Mouse (Mus musculus): ENCODE measurements around the gene Vstm4. TPM values are rescaled to one million over a fixed set of nuclear protein-coding genes. Genes with fewer than 3 reads are reported as not detected.

The Vstm4 gene
- 2.2 and 7.7 TPM in 2 replicates for polyA plus RNA-seq (2014; fragmentation: Nextera tagmentation; extraction: Ambion mirVana)

GRCm38 (mm10) chr14:32856681-32857328 is at the start of gene Vstm4:
TSS of gene Vstm4 (plus strand) at chr14:32856756.
- DNase-seq, result peak; percentile 72
- peak within 1 kb of the TSS; percentile 66 for H3K9ac ChIP-seq (replicated peaks; ENCODE audit: low read length)
- ATAC-seq (ENCODE audit: low FRiP score, low TSS enrichment), result peak; percentile 60; the same call in 1 of the 2 replicates
- H3K9me3 ChIP-seq (ENCODE audit: control insufficient read depth, low read length), result no peaks in the 10 kb centered on the region
- H3K27ac ChIP-seq (replicated peaks; ENCODE audit: low read depth, low read length), result 0 out of 2 replicates have a peak within 1 kb of the TSS, but pooled peaks have one; percentile 32
- peak within 1 kb of the TSS; percentile 93 for H3K4me2 ChIP-seq (ENCODE audit: low read length)
- H3K4me3 ChIP-seq (replicated peaks; ENCODE audit: low read depth, low read length), result peak within 1 kb of the TSS; percentile 49
- H3K4me1 ChIP-seq (ENCODE audit: control insufficient read depth, insufficient read depth, low read length), result no peaks in the 10 kb centered on the region; the same call in 1 of the 2 replicates
- H3K36me3 ChIP-seq (ENCODE audit: control insufficient read depth, insufficient read depth, low read length), result no peaks in the 10 kb centered on the region
- under 1% methylated on average over 65 of the region's 68 CpGs for WGBS
- no peaks in the 10 kb centered on the region; the same call in 1 of the 2 replicates for H3K27me3 ChIP-seq (ENCODE audit: control insufficient read depth, insufficient read depth, low read length)

GRCm38 (mm10) chr14:32810111-32810510 is 46.4 kb upstream of the Vstm4 start:
- H3K4me1 ChIP-seq (ENCODE audit: control insufficient read depth, insufficient read depth, low read length), result no peaks in the 10 kb centered on the region
- ATAC-seq (ENCODE audit: low FRiP score, low TSS enrichment) (no peak), DNase-seq (no peak)
- H3K4me3 ChIP-seq (replicated peaks; ENCODE audit: low read depth, low read length), result no peak overlapping the region
- H3K9me3 ChIP-seq (ENCODE audit: control insufficient read depth, low read length), result no peaks in the 10 kb centered on the region
- H3K27ac ChIP-seq (replicated peaks; ENCODE audit: low read depth, low read length), result no peak overlapping the region
- H3K27me3 ChIP-seq (ENCODE audit: control insufficient read depth, insufficient read depth, low read length), result no peaks in the 10 kb centered on the region
- no peaks in the 10 kb centered on the region for H3K36me3 ChIP-seq (ENCODE audit: control insufficient read depth, insufficient read depth, low read length)
- no peak overlapping the region for H3K4me2 ChIP-seq (ENCODE audit: low read length)
- no peak overlapping the region for H3K9ac ChIP-seq (replicated peaks; ENCODE audit: low read length)

GRCm38 (mm10) chr14:32812429-32812828 is 44.1 kb upstream of the Vstm4 start:
- DNase-seq (no peak), ATAC-seq (ENCODE audit: low FRiP score, low TSS enrichment) (no peak)
- H3K9ac ChIP-seq (replicated peaks; ENCODE audit: low read length), result no peak overlapping the region
- H3K4me1 ChIP-seq (ENCODE audit: control insufficient read depth, insufficient read depth, low read length), result no peaks in the 10 kb centered on the region
- H3K27me3 ChIP-seq (ENCODE audit: control insufficient read depth, insufficient read depth, low read length), result no peaks in the 10 kb centered on the region
- 76% methylated on average over 6 of the region's 6 CpGs for WGBS
- no peak overlapping the region for H3K4me3 ChIP-seq (replicated peaks; ENCODE audit: low read depth, low read length)
- no peaks in the 10 kb centered on the region for H3K36me3 ChIP-seq (ENCODE audit: control insufficient read depth, insufficient read depth, low read length)
- no peaks in the 10 kb centered on the region for H3K9me3 ChIP-seq (ENCODE audit: control insufficient read depth, low read length)
- H3K27ac ChIP-seq (replicated peaks; ENCODE audit: low read depth, low read length), result no peak overlapping the region
- H3K4me2 ChIP-seq (ENCODE audit: low read length), result no peak overlapping the region

GRCm38 (mm10) chr14:32814961-32815360 is 41.6 kb upstream of the Vstm4 start:
- Histone ChIP-seq H3K4me1 (ENCODE audit: control insufficient read depth, insufficient read depth, low read length) (no peaks in the 10 kb centered on the region), H3K27ac (replicated peaks; ENCODE audit: low read depth, low read length) (no peak overlapping the region), H3K4me3 (replicated peaks; ENCODE audit: low read depth, low read length) (no peak overlapping the region), H3K36me3 (ENCODE audit: control insufficient read depth, insufficient read depth, low read length) (no peaks in the 10 kb centered on the region), H3K9me3 (ENCODE audit: control insufficient read depth, low read length) (no peaks in the 10 kb centered on the region), H3K9ac (replicated peaks; ENCODE audit: low read length) (no peak overlapping the region), H3K4me2 (ENCODE audit: low read length) (no peak overlapping the region), H3K27me3 (ENCODE audit: control insufficient read depth, insufficient read depth, low read length) (no peaks in the 10 kb centered on the region)
- ATAC-seq (ENCODE audit: low FRiP score, low TSS enrichment) (no peak), DNase-seq (no peak)
- WGBS, result 65% methylated on average over 4 of the region's 4 CpGs

GRCm38 (mm10) chr14:32816533-32816932 is 40.0 kb upstream of the Vstm4 start:
- Histone ChIP-seq H3K9me3 (ENCODE audit: control insufficient read depth, low read length) (no peaks in the 10 kb centered on the region), H3K4me3 (replicated peaks; ENCODE audit: low read depth, low read length) (no peak overlapping the region), H3K4me1 (ENCODE audit: control insufficient read depth, insufficient read depth, low read length) (no peaks in the 10 kb centered on the region), H3K4me2 (ENCODE audit: low read length) (no peak overlapping the region), H3K36me3 (ENCODE audit: control insufficient read depth, insufficient read depth, low read length) (no peaks in the 10 kb centered on the region), H3K9ac (replicated peaks; ENCODE audit: low read length) (no peak overlapping the region), H3K27me3 (ENCODE audit: control insufficient read depth, insufficient read depth, low read length) (no peaks in the 10 kb centered on the region), H3K27ac (replicated peaks; ENCODE audit: low read depth, low read length) (no peak overlapping the region)
- 80% methylated on average over 4 of the region's 4 CpGs for WGBS
- ATAC-seq (ENCODE audit: low FRiP score, low TSS enrichment) (no peak), DNase-seq (no peak)

GRCm38 (mm10) chr14:32817258-32817657 is 39.3 kb upstream of the Vstm4 start:
- 84% methylated on average over 7 of the region's 7 CpGs for WGBS
- no peaks in the 10 kb centered on the region for H3K27me3 ChIP-seq (ENCODE audit: control insufficient read depth, insufficient read depth, low read length)

GRCm38 (mm10) chr14:32819297-32819696 is 37.3 kb upstream of the Vstm4 start:
- Histone ChIP-seq H3K4me1 (ENCODE audit: control insufficient read depth, insufficient read depth, low read length) (no peaks in the 10 kb centered on the region), H3K27ac (replicated peaks; ENCODE audit: low read depth, low read length) (no peak overlapping the region), H3K9ac (replicated peaks; ENCODE audit: low read length) (no peak overlapping the region), H3K4me2 (ENCODE audit: low read length) (no peak overlapping the region), H3K27me3 (ENCODE audit: control insufficient read depth, insufficient read depth, low read length) (no peaks in the 10 kb centered on the region), H3K4me3 (replicated peaks; ENCODE audit: low read depth, low read length) (no peak overlapping the region), H3K9me3 (ENCODE audit: control insufficient read depth, low read length) (no peaks in the 10 kb centered on the region), H3K36me3 (ENCODE audit: control insufficient read depth, insufficient read depth, low read length) (no peaks in the 10 kb centered on the region)
- DNase-seq (no peak), ATAC-seq (ENCODE audit: low FRiP score, low TSS enrichment) (no peak)
- WGBS, result 87% methylated on average over 1 of the region's 1 CpGs

More at GRCm38 (mm10) chr14:32817258-32817657, 39.3 kb upstream of the Vstm4 start:
- Histone ChIP-seq H3K36me3 (ENCODE audit: control insufficient read depth, insufficient read depth, low read length) (no peaks in the 10 kb centered on the region), H3K9ac (replicated peaks; ENCODE audit: low read length) (no peak overlapping the region), H3K4me3 (replicated peaks; ENCODE audit: low read depth, low read length) (no peak overlapping the region), H3K4me1 (ENCODE audit: control insufficient read depth, insufficient read depth, low read length) (no peaks in the 10 kb centered on the region), H3K27ac (replicated peaks; ENCODE audit: low read depth, low read length) (no peak overlapping the region), H3K9me3 (ENCODE audit: control insufficient read depth, low read length) (no peaks in the 10 kb centered on the region), H3K4me2 (ENCODE audit: low read length) (no peak overlapping the region)
- ATAC-seq (ENCODE audit: low FRiP score, low TSS enrichment) (no peak), DNase-seq (no peak)

- no peak overlapping the region for H3K9ac ChIP-seq (replicated peaks; ENCODE audit: low read length)
- no peak overlapping the region for H3K4me3 ChIP-seq (replicated peaks; ENCODE audit: low read depth, low read length)
- H3K36me3 ChIP-seq (ENCODE audit: control insufficient read depth, insufficient read depth, low read length), result no peaks in the 10 kb centered on the region
- H3K27me3 ChIP-seq (ENCODE audit: control insufficient read depth, insufficient read depth, low read length), result no peaks in the 10 kb centered on the region
- no peaks in the 10 kb centered on the region for H3K9me3 ChIP-seq (ENCODE audit: control insufficient read depth, low read length)
- H3K4me2 ChIP-seq (ENCODE audit: low read length), result no peak overlapping the region
- DNase-seq (no peak), ATAC-seq (ENCODE audit: low FRiP score, low TSS enrichment) (no peak)
- no peak overlapping the region for H3K27ac ChIP-seq (replicated peaks; ENCODE audit: low read depth, low read length)
- WGBS, result 88% methylated on average over 4 of the region's 4 CpGs
- H3K4me1 ChIP-seq (ENCODE audit: control insufficient read depth, insufficient read depth, low read length), result peaks cover 5% of the 10 kb centered on the region; the same call in 1 of the 2 replicates
These were observed 33.7 kb upstream of the Vstm4 start for GRCm38 (mm10) chr14:32822812-32823211.

GRCm38 (mm10) chr14:32823861-32824260 is 32.7 kb upstream of the Vstm4 start:
- no peak overlapping the region for H3K4me2 ChIP-seq (ENCODE audit: low read length)
- H3K4me3 ChIP-seq (replicated peaks; ENCODE audit: low read depth, low read length), result no peak overlapping the region
- ATAC-seq (ENCODE audit: low FRiP score, low TSS enrichment) (no peak), DNase-seq (no peak)
- H3K9ac ChIP-seq (replicated peaks; ENCODE audit: low read length), result no peak overlapping the region
- peaks cover 5% of the 10 kb centered on the region; the same call in 1 of the 2 replicates for H3K4me1 ChIP-seq (ENCODE audit: control insufficient read depth, insufficient read depth, low read length)
- H3K27ac ChIP-seq (replicated peaks; ENCODE audit: low read depth, low read length), result no peak overlapping the region
- H3K27me3 ChIP-seq (ENCODE audit: control insufficient read depth, insufficient read depth, low read length), result no peaks in the 10 kb centered on the region
- 90% methylated on average over 3 of the region's 3 CpGs for WGBS
- no peaks in the 10 kb centered on the region for H3K9me3 ChIP-seq (ENCODE audit: control insufficient read depth, low read length)
- no peaks in the 10 kb centered on the region for H3K36me3 ChIP-seq (ENCODE audit: control insufficient read depth, insufficient read depth, low read length)
